Mouse (Mus musculus) brain, embryonic 14.5 days (tissue): Measurements from ENCODE around the gene Tspo. TPM values are rescaled to one million over a fixed set of nuclear protein-coding genes. Genes with fewer than 3 reads are reported as not detected.

Source experiments
- DNase-seq: peaks from one replicate; pipeline ENCODE4 v3.0.0-alpha.2; 2011; ENCODE audit warnings: low read depth
- CTCF ChIP-seq: fragments of 200-500 bp; IDR thresholded peaks from 2 replicates; pipeline ENCODE4 v1.5.1; 2012; ENCODE audit warnings: inconsistent platforms, mild to moderate bottlenecking, moderate library complexity, borderline replicate concordance; ENCODE audit not compliant: insufficient read depth, insufficient read length; ENCODE audit errors: extremely low read depth
- POLR2A ChIP-seq: fragments of 200-500 bp; IDR thresholded peaks from 2 replicates; pipeline ENCODE4 v1.6.1; 2012; ENCODE audit warnings: mild to moderate bottlenecking, inconsistent platforms, borderline replicate concordance; ENCODE audit not compliant: poor library complexity, insufficient read depth, insufficient read length, severe bottlenecking; ENCODE audit errors: extremely low read depth
- polyA plus RNA-seq: library from polyadenylated mRNA; depleted of rRNA; stranded (reverse); fragments of >200 nt; gene quantifications from 2 replicates; pipeline ENCODE4 v1.2.3, GENCODE M21; 2012

Tspo gene
- polyA plus RNA-seq, 1 experiment, result 7.1 TPM

GRCm38 (mm10) chr15:83529765-83530164 is 33.6 kb upstream of the Tspo start:
- no peak for DNase-seq
- TF ChIP-seq CTCF (no peak), POLR2A (no peak)

- no peak for DNase-seq
- TF ChIP-seq CTCF (no peak), POLR2A (no peak)
Observed at GRCm38 (mm10) chr15:83530233-83530632, 33.2 kb upstream of the Tspo start.

DNA sequence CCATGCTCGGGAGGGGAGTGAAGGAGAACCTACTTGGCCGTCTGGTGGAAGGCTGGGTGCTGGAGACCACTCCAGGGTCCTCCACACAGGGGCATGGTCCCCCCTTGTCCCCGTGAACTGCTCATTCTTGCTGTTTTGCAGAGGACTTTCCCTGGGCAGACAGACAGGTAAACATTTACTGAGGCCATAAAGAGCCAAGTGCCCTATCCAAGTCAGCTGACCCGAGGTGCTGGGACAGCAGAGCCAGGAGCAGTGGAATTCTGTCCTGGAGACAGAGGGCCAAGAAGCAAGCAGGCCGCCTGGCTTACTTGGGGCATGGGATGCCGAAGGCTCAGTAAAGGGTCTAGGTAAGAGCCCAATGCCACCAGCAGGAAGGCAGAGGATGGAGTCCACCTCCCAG is 32.7 kb upstream of the Tspo start:
- TF ChIP-seq POLR2A (no peak), CTCF (no peak)
- no peak for DNase-seq

DNA sequence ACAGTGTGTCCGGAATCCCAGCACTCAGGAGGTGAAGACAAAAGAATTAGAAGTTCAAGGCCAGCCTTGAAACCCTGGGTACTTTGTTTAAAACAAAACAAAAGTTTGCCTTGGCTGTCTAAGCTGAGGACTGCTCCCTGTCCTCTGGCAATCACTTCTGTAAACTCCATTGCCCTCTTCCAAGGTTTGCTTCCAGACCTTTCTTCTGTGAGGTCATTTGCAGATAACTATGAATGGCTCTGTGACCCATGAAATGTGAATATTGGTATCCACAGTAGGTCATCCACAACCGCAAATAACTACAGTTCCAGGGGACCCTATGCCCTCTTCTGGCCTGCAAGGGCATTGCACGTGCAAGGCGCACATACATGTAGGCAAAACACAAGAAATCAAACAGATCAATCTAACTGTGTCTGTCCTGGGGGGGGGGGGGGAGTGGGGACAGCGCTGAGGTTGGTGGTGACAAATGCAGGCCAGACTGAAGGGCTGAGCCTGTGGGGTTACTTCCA is 31.4 kb upstream of the Tspo start:
- TF ChIP-seq POLR2A (no peak), CTCF (peak; percentile 40; the same call in 1 of the 2 replicates)
- DNase-seq, result no peak

- TF ChIP-seq POLR2A, result no peak
- no peak for TF ChIP-seq CTCF
- DNase-seq, result no peak
Observed at GRCm38 (mm10) chr15:83532606-83533005, 30.8 kb upstream of the Tspo start.

DNA sequence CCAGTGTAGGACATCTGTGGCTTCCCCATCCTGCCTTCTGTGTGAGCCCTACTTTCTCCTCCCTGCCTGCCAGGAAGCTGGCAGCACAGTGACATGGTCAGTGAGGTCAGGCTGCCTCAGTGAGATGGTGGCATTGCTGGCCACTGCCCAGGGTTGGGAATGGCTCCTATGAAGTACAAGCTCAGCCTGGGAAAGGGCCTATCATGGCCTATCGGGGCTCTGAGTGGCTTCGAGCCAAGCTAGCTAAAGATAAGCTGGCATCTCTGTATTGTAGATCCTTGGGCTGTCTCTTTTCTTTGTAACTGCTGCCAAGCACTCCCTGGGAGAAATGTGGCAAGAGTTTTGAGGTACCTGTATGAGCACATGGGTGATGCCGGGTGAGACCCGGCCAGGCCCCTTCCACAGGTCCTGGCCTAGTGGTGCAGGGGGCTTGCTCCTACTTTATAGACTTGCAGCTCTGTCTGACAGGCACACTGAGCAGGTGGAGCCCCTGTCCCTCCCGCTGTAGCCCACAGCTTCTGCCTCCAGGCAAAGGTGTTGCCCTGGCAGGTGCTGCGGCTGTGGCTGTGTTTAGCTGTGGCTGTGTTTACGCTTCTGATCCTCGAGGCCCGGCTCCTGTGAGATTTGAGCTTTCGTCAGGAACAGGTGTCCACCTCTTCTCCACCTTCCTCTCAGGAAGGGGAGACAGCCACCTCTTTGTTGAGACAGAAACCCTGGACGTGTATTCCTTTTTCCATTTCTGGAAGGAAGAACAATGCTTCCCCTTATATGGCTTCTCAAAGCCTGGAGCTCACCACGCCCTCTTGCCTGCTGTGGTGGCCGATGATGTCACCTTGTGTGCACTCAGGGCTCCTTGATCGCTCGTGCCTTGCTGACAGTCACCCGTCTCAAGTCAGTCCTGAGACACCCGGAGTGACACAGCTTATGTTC is 28.2 kb upstream of the Tspo start:
- TF ChIP-seq CTCF (no peak), POLR2A (no peak)
- no peak for DNase-seq

- no peak for TF ChIP-seq CTCF
- TF ChIP-seq POLR2A, result no peak
- no peak for DNase-seq
Observed at GRCm38 (mm10) chr15:83535890-83536231, 27.5 kb upstream of the Tspo start.

- no peak for DNase-seq
- no peak for TF ChIP-seq POLR2A
- TF ChIP-seq CTCF, result no peak
Observed at GRCm38 (mm10) chr15:83538855-83539254, 24.5 kb upstream of the Tspo start.

DNA sequence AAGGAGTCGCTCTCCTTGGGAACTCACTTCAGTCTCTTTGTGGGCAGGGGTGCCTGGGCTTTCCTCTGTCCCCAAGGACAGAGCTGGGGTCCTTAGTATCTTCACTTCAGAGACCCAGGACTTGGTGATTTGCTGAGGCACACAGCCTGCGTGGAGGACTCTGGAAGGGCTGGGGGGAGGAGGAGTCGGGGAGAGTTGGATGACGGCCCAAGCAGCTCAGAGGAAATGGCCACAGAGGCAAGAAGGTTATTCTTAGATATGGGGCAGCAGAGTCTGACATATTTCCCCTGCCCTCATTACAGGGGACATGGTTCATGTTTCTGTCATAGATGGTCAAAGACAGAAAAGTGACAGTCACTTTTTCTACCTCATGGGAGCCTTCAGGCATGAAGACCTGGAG is 23.5 kb upstream of the Tspo start:
- TF ChIP-seq CTCF, result no peak
- TF ChIP-seq POLR2A, result no peak
- no peak for DNase-seq

GRCm38 (mm10) chr15:83541647-83542287 is 21.6 kb upstream of the Tspo start:
- DNase-seq, result no peak
- TF ChIP-seq CTCF (no peak), POLR2A (no peak)

DNA sequence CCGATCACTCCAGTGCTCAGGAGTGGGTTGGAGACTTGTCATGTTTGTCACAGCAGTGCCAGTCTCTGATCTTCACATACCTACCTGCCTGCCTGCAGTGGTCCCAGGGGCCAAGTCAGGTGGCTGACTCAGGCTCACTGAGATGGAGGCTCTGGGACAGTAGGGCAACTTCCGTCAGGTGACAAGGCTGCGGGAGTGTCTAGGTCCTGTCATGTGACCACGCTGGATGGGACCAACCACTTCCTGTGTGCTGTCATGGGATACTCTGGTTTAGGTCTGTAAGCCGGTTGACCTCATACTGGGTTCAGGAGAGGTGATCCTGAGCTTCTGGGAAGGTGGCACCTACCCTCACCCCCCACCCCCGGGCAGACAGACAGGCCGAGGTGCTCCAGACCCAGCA is 17.4 kb upstream of the Tspo start:
- TF ChIP-seq CTCF, result no peak
- no peak for DNase-seq
